Mouse (Mus musculus): ENCODE data around the gene Gm13283.
"Not testable (repeated sequence)": the region's sequence is repeated elsewhere in the genome, so short reads cannot be mapped to it uniquely, and the experiment has no call there.

Gm13283 gene

DNA sequence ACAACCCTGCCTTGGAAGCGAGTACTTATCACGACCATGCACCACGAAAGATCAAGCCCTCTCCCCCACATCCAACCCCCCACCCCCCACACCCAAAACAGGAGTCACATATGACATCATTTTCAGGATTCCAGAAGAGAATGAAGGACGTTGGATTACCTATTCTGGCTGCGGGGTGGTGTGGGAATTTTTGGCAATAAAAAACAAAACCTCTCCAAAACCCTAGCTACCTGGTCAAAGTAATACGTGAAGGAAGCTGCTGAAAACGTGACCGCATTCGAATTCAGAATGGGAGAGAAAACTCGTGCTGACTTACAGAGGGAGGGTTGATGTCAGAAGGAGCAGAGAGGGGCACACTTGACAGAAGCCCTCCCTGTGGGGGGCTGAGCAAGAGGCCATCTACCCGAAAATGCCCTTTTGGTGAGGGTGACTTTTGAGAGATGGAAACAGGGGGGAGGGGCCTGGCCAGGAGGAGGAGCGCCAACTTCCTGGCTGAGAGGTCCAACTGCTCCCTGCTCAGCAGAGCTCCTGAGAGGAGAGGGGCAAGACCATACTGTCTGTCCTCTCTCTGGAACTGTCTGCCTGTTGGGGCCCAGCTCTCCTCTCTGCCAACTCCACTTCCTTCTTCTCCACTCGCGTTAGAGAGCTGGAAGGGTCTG, at the start of gene Gm13283:
TSS of gene Gm13283 (plus strand) at position 510 of the 659 bp plus-strand sequence.
- DNase-seq (ENCODE audit: extremely low read depth, insufficient read length, low spot score), result not testable (repeated sequence)

DNA sequence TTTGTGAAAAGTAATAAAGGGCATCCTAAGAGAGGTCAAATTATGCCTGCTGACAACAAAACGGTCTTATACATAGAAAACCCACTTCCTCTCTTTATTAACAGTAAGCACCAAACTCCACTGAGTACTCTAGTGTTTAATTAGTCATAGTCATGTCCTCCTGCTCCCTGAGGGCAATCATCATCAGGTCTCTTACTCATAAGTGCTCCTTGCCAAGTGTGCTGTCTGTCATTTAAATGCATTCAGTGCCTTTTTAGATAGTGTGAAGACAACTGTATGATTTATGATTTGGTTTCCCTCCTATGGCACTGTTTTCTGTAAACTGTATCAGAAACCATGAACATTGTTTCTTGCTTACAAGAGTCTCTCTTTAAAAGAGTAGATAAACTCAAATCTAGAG, 45.6 kb upstream of the Gm13283 start:
- peak; percentile 53 for DNase-seq (ENCODE audit: extremely low read depth, insufficient read length, low spot score)

DNA sequence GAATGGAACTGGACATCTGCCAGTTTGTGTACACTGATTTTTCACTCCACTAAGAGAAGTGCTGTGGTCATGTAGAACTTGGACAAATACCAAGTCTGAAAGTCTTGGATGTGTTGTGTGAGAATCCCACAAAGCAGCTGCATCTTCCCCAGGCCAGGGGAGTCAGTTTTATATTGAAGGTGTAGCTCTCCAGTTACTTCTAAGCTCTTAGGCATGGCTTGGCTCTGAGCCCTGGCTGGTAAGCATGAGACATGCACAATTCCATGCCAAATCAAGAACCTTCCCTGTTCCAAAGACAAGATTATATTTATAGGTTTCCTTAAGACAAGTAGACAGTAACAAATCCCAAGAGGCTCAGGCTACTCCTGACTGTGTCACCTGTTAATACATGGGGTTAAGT, 44.9 kb upstream of the Gm13283 start:
- peak; percentile 63 for DNase-seq (ENCODE audit: extremely low read depth, insufficient read length, low spot score)

DNA sequence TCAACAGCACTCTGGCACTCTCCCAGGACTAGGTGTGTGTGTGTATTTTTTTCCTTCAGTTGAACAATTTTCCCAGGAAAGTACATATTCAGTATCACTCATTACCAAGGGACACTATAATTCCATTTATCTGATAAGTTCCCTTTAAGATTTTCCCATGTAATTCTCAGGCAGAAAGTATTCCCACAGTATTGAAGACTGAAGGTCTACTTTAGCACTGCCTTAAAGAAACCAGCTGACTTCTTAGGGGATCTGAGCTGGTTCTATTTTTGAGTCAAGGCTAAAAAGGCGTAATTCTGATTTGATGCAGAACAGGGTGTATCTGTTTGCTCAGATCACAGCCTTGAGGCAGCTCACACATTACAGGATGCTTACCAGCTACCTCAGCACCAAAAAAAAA, 41.2 kb upstream of the Gm13283 start:
- DNase-seq (ENCODE audit: extremely low read depth, insufficient read length, low spot score), result no peak

DNA sequence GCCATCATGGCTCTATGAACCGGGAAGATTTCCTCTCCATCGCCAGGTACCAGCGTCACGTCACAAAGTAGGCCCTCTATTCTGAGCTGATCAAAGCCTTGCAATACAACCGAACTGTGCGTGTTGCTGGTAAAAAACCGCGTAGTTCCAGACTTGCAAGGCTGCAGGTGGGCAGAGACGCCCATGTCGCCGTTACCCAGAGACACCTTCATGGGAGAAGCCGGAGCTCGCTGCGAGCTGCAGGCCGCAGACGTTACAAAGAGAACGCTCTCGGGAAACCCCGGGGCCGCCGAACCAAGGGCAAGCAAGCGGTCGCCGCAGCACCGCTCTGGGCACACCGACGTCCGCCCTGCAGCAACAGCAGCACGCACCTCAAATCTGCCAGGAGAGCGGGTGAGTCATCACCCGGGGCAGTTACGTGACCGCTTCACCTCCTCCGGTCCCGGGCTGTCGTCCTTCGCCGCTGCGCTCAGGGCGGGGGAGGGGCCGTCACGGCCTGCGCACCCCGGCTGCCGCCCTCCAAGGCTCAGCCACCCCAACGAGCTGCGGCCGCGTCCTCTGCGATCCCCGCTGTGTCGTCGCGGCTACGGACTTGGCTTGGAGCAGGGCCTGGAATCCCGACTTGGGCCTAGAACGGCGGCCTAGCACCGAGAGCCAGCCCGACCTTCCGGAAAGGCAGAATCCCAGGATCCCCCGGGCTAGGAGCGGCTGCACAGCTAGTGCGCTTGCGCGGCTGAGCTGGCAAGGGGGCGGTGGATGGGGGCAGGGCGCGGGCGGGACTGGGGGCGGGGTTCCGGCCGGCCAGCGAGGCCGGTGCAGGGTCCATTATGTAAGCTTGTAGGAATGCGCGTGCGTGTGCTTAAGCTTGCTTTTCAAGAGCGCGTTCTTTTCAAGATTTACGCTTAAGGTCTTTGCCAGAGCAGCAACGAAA, 37.9 kb upstream of the Gm13283 start, which contains the start of the genes Gm26566 and Klhl9:
TSS of gene Gm26566 (plus strand) at position 15 of the 931 bp plus-strand sequence.
TSS of gene Klhl9 (minus strand) at position 675 of the 931 bp plus-strand sequence.
- DNase-seq (ENCODE audit: extremely low read depth, insufficient read length, low spot score), result peak; percentile 98

DNA sequence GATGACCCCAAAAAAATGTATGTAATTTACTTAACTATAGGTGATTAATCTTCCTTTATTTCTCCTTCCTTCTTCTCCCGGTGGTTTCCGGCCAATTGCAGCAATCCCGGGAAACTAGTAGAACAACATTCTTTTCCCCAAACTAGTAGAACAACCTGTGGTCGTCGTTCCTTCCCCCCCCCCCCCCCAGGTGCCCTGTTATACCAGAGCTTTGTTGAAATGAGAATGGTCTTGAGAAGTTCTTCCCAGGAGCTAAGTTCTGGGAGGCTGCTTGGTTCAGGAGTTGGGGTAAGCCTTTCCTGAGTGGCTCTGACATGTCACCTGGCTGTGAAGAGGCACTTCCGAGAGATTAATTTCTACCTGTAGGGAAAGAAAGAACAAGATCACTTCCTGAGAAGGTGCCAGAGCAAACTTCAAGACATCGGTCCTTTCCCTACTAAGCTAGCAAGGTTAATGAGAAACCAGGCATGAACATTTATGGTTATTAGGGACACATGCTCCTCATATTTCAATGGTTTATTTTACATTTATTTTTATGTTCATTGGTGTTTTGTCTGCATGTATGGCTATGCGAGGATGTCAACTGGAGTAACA, 36.3 kb upstream of the Gm13283 start:
- DNase-seq (ENCODE audit: extremely low read depth, insufficient read length, low spot score), result no peak

DNA sequence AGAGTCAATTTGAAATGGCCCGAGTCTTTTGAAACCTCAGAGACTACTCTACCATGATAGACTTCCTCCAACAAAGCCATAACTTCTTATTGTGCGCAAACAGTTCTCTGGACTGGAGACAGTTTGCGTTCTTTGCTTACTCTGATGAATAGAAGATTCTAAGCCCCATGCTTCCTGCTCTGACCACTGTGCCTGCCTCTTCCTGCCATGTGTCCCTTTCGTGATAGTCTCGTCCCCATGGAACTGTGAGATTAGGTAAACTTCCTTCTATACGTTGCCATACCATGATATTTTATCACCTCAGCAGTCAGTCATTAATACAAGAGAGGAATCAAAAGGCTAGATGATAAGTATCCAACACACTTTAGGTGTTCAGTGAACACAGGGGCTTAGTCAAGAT, 33.2 kb upstream of the Gm13283 start:
- no peak for DNase-seq (ENCODE audit: extremely low read depth, insufficient read length, low spot score)

DNA sequence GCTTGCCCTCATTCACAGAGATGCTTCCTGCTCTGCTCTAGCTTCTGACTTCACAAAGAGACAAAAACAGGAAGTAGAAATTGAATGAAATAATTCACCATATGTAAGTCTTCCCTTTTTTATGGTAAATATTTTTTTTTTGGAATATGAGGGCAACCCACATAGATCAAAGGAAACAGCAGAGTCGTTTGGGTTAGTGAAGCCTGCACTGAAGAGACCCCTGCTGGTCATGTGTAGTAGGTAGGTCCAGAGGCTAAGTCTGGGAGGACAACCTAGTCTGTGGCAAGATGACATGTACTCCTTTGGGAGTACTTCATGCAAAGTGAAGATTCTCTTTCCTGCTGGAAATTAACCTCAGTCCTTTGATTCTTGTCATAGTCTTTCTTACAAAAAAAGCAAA, 32.6 kb upstream of the Gm13283 start:
- DNase-seq (ENCODE audit: extremely low read depth, insufficient read length, low spot score), result no peak

DNA sequence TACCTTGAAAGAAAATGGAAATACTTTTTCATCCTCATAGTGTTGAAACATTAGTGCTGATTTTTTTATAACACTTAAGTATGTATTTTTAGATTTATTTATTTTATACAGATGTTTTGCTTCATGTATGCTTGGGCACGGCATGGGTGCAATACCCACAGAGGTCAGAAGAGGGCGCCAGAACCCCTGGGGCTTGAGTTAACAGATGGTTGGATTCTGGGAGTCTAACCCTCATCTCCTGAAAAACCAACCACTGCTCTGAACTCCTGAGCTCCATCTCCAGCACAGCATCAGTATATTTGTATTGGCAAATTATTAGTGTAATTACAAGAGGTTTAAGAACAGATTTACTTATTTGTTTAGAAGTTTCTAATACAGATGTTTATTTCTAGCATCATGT, 21.4 kb upstream of the Gm13283 start:
- peak; percentile 51 for DNase-seq (ENCODE audit: extremely low read depth, insufficient read length, low spot score)

DNA sequence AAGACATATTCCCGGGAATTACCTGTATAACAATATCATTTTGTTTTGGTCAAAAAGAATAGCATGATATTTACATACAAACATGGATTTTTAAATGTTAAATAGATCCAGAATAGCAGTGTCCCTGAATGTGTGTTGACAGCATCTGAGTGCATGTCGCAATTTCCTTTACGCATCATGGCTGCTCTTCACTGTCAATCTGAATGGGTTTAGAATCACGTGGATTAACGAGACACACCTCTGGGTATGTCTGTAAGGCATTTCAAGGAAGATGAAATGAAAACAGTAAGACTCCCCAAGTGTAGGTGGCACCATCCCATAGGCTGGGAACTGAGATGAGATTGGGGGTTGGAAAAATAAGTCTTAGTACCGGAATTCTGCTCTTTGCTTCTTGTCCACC, 20.9 kb upstream of the Gm13283 start:
- DNase-seq (ENCODE audit: extremely low read depth, insufficient read length, low spot score), result no peak

DNA sequence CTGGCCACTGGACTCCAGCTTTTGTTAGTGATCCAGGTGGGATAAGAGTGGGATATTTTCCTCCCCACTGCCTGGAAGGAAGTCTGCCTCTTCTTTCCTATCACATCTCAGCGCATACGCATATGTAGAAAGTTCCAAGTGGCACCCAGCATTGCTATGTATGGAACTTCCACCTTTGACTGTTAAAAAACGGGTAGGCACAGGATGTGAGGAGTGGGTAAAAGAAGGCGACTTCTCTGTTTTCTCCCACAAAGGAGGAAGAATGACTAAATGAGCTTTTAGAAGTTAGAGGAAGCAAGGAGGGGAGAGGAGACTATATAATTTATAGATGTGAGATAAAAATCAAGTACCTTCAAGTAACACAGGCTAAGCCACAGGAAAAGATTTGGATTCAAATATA, 18.5 kb upstream of the Gm13283 start:
- no peak for DNase-seq (ENCODE audit: extremely low read depth, insufficient read length, low spot score)

DNA sequence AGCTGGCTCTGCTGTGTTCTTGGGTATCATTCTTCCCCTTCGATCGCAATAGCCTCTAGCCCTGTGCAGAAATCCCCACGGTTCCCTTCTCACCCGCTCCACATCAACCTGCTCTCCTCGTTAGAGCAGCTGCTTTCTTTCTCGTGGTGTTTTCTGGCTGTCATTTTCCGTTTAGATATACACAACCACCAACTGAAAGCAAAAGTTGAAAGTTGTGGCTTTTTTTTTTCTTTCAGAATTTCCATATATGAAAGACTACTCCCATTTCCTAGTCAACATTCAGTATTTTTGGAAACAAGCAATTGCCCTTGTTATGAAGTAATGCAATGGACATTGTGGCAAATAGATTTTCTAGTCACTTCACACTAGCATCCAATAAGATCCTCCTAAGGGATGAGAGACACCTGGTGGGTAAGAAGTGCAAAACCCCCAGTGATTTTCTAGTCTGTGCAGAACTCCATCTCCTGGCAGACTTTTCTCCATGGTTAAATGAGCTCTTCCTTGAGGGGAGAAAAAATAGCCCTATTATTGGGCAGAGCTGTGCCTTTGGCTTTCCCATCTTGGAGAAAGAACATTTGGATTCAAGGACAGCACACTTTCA, 17.0 kb upstream of the Gm13283 start:
- DNase-seq (ENCODE audit: extremely low read depth, insufficient read length, low spot score), result no peak

DNA sequence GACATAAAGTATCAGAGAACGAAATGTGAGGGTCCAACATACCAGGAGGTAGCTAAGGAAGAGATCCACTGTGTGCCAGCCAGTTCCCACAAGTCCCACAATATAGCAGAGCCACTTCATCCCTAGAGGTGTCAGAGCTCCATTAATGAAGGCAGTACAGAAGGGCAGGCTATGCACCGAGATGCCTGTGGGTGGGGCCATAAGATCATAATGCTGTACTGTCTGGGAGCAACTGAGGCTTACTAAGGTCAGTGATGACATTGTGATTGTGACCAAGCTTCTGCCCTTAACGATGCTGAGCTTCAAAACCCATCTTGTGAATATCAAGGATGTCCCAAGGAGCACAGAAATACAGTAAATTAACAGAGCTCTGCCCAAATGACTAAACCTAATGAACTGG, 15.7 kb upstream of the Gm13283 start:
- no peak for DNase-seq (ENCODE audit: extremely low read depth, insufficient read length, low spot score)

DNA sequence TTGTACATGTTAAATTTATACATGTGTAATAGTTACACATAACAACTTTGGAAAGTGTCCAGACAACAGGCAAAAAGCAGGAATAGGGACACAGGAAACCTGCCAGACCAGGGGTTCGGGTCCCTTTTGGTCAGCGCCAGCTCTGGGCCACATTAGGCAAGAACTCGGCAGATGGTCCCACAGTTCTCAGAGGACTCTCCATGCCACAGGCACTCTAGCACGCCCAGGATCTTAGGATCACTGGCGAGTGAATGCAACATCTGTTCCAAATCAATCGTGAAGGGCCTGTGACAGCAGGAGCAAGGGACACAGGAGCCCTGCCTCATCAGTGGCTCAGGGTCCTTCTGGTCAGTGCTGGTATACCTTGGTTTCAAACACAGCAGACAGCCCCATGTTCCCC, 10.0 kb upstream of the Gm13283 start:
- no peak for DNase-seq (ENCODE audit: extremely low read depth, insufficient read length, low spot score)

DNA sequence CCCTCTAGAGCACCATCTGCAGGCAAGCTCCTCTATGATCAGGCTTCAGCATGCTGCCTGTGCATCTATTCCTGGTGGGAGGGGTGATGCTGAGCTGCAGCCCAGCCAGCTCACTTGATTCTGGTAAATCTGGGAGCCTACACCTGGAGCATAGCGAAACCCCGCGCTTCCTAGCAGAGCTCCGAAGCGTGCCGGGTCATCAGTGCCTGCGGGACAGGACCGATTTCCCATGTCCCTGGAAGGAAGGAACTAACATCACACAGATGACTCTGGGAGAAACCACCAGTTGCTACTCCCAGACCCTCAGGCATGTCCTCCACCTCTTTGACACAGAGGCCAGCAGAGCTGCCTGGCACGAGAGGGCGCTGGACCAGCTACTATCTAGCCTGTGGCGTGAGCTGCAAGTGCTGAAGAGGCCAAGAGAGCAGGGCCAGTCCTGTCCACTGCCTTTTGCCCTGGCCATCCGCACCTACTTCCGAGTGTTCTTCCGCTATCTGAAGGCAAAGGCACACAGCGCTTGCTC, 5.0 kb upstream of the Gm13283 start, which contains the start of gene Gm13271:
TSS of gene Gm13271 (plus strand) at position 51 of the 523 bp plus-strand sequence.
- not testable (repeated sequence) for DNase-seq (ENCODE audit: extremely low read depth, insufficient read length, low spot score)

DNA sequence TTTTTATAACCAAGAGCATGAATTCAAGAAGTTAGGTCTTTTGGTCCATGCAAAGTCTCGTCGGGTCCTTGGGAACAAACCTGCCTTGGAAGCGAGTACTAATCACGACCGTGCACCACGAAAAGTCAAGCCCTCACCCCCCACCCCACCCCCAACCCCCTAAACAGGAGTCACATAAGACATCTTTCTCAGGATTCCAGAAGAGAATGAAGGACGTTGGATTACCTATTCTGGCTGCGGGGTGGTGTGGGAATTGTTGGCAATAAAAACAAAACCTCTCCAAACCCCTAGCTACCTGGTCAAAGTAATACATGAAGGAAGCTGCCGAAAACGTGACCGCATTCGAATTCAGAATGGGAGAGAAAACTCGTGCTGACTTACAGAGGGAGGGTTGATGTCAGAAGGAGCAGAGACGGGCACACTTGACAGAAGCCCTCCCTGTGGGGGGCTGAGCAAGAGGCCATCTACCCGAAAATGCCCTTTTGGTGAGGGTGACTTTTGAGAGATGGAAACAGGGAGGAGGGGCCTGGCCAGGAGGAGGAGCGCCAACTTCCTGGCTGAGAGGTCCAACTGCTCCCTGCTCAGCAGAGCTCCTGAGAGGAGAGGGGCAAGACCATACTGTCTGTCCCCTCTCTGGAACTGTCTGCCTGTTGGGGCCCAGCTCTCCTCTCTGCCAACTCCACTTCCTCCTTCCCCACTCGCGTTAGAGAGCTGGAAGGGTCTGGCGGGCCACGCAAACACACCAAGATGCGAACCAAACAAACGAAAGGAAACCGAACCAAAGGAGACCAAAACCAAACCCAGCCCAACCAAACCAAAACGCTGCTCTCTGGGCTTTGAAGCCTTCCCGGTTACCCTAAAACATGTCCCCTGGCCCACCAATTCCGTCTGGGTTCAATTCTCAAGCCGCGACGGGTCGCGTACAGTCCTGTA, 3.1 kb upstream of the Gm13283 start:
- DNase-seq (ENCODE audit: extremely low read depth, insufficient read length, low spot score), result peak; percentile 21

DNA sequence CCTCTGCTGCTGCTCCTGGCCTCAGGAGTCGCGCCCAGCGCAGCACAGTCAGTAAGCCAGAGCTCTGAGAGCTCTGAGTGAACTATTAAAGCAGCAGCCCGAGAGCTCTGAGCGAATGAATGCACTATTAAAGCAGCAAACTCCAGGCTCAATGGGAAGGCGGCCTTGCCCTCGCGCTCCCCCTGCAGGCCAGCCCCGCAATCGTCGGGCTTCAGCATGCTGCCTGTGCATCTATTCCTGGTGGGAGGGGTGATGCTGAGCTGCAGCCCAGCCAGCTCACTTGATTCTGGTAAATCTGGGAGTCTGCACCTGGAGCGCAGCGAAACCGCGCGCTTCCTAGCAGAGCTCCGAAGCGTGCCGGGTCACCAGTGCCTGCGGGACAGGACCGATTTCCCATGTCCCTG, 2.3 kb upstream of the Gm13283 start:
- DNase-seq (ENCODE audit: extremely low read depth, insufficient read length, low spot score), result not testable (repeated sequence)

DNA sequence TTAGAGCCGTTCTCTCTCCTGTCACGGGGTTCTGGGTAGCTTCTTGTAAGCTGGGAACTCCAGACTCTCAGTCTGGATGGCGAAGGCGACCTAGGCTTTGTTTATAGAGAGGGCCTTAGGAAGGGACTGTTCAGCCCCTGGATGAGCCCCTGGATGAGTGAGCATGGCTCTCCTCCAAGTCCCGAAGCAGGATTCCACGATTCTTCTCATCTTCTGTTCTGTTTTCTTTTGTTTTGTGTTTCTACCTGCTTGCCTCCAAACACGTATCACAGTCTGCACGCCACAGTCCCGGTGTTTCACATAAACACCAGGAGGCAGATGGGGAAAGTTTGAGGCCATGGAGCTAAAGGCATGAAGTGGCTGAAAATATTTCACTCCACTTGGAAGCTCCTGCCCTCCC, 1.2 kb upstream of the Gm13283 start:
- DNase-seq (ENCODE audit: extremely low read depth, insufficient read length, low spot score), result not testable (repeated sequence)

DNA sequence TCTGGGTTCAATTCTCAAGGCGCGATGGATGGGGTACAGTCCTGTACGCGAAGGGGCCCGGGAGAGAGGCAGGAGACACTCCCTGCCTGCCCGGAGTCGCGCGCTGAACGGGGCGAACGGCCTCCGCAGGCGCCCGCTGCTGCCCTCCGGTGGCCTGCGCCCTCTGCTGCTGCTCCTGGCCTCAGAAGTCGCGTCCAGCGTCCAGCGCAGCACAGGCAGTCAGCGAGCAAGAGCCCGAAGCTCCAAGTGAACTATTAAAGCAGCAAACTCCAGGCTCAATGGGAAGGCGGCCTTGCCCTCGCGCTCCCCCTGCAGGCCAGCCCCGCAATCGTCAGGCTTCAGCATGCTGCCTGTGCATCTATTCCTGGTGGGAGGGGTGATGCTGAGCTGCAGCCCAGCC, 512 bp downstream of the Gm13283 start:
- not testable (repeated sequence) for DNase-seq (ENCODE audit: extremely low read depth, insufficient read length, low spot score)

DNA sequence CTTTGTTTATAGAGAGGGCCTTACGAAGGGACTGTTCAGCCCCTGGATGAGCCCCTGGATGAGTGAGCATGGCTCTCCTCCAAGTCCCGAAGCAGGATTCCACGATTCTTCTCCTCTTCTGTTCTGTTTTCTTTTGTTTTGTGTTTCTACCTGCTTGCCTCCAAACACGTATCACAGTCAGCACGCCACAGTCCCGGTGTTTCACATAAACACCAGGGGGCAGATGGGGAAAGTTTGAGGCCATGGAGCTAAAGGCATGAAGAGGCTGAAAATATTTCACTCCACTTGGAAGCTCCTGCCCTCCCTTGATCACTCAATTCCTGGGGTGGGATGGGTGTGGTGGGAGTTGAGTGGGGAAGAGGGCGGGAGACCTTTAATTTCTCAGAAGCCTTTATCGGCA, 1.9 kb downstream of the Gm13283 start:
- not testable (repeated sequence) for DNase-seq (ENCODE audit: extremely low read depth, insufficient read length, low spot score)
